Mouse (Mus musculus) cerebellum, postnatal 10 days (tissue): ENCODE results near the gene Lrrc17.
A peak's percentile ranks its signal among the peaks of the same experiment; 100 is the strongest.

Source experiments
- DNase-seq, 2 experiments: peaks; one replicate each; pipeline ENCODE4 v3.0.0; 2021; ENCODE audit warnings: mixed read lengths in 2 of 2

The Lrrc17 gene

DNA sequence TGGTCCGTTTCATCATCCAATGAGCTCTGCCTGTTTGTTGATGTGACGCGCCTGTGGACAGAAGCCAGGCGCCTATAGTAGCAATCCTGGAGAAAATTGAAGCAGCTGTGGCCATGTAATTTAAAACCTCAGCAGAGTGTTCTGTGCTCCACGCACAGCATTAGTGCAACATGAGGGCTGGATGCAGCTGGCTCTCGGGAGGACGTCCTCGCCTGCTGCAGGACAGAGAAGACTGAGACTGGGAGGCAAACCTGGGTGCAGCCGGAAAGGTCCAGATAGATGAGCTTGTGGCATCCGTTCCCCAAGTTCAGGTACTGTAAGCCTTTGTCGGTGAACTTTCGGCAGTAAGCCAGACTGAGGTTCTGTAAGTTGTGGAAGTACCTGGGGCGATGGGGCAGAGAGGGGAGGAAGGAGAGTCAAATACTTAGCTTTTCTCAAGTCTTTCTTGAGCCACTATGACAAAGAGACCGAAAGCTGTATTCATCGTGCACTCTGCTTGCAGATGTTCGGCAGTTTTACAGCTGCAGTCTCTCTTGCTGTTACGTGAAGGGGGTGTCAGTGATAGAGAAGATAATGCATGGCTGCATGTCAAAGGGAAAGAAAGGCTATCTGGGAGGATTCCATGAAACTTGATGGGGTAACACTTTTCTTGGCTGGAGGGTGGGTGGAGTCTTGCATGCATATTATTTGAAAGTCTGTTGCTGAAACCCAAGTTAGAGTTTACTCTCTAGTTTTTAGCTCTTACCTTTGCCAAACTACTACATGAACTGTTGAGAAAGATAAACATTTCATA, at the start of gene Lrrc17:
Lrrc17 (plus strand) TSS at position 151 of the 793 bp plus-strand sequence.
- DNase-seq = no peak

DNA sequence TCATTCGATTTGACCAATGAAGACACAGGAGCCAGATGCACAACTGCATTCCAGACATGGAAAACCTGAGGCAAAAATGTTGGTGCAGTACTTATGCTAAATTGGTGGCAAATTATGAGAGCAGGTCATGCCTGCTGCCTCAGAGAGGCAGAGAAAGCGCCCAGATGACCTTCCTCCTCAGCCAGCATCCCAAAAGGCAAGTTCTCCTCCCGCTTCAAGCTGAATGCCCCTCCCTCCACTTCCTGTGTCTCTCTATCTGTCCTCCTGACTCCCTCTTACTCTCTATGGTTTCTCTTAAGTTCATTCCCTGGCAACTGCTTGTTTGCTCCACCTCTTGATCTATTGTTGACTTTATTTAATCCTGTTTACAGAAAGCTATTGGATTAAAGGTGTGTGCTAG, 48.6 kb upstream of the Lrrc17 start:
- no peak for DNase-seq

GRCm38 (mm10) chr5:21496321-21496720, 47.0 kb upstream of the Lrrc17 start:
- peak; percentile 76 to 87 for DNase-seq

GRCm38 (mm10) chr5:21496881-21497280, 46.5 kb upstream of the Lrrc17 start:
- DNase-seq = peak in 1 of 2 experiments; percentile 24

GRCm38 (mm10) chr5:21498490-21498889, 44.9 kb upstream of the Lrrc17 start:
- no peak for DNase-seq

GRCm38 (mm10) chr5:21498925-21499324, 44.4 kb upstream of the Lrrc17 start:
- DNase-seq = no peak

GRCm38 (mm10) chr5:21500133-21500532, 43.2 kb upstream of the Lrrc17 start:
- DNase-seq = no peak

- no peak for DNase-seq
Measured at GRCm38 (mm10) chr5:21500941-21501340, 42.4 kb upstream of the Lrrc17 start.

- DNase-seq = no peak
Measured at GRCm38 (mm10) chr5:21502936-21503610, 40.3 kb upstream of the Lrrc17 start.

- no peak for DNase-seq
Measured at GRCm38 (mm10) chr5:21505159-21505558, 38.2 kb upstream of the Lrrc17 start.

GRCm38 (mm10) chr5:21506887-21507286, 36.5 kb upstream of the Lrrc17 start:
- no peak for DNase-seq

- DNase-seq = no peak
Measured at GRCm38 (mm10) chr5:21509801-21510200, 33.6 kb upstream of the Lrrc17 start.

DNA sequence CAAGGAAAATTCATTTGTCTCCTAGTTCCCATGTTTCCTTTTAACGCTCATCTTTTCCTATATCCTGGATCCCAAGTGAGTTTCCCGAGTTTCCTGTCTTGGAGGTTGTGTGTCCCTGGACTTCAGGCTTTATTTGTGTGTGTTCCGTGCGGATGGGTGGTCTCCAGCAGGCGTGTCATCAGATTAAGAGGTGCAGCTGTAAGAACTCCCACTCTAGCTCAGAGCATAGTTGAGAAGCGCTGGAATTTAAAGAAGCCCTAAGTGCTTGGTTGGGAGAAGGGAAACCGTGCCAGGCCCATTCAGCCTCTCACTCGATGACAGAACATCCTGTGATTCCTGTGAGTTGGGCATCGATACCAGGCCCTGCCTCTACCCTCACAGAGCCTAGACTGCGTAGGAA, 30.0 kb upstream of the Lrrc17 start:
- DNase-seq = no peak

- DNase-seq = no peak
Measured at GRCm38 (mm10) chr5:21517562-21517961, 25.8 kb upstream of the Lrrc17 start.

GRCm38 (mm10) chr5:21518207-21518606, 25.2 kb upstream of the Lrrc17 start:
- no peak for DNase-seq

DNA sequence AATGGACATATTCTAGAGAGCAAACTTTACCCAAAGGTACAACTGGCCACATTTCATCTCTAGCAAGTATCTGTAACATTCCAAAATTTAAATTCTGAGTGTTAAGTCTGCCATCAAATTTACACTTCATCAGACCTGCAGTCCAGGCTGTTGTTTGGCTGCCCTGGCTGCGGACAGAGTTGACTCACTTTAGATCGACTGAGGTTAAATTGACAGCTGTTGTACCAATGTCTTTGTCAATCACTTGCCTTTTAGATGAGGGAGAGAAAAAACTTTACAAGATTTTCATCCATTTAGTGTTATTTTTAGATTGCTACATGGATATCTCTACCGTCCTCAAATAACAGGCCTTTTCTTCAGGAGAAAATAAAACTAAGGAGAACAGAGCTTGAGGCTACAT, 24.2 kb upstream of the Lrrc17 start:
- DNase-seq = no peak

GRCm38 (mm10) chr5:21526835-21527485, 16.4 kb upstream of the Lrrc17 start:
- DNase-seq = no peak

- no peak for DNase-seq
Measured at GRCm38 (mm10) chr5:21527488-21527911, 15.9 kb upstream of the Lrrc17 start.

GRCm38 (mm10) chr5:21528068-21528842, 15.1 kb upstream of the Lrrc17 start:
- peak; percentile 33 to 34 for DNase-seq

- DNase-seq = no peak
Measured at GRCm38 (mm10) chr5:21529110-21529720, 14.1 kb upstream of the Lrrc17 start.

DNA sequence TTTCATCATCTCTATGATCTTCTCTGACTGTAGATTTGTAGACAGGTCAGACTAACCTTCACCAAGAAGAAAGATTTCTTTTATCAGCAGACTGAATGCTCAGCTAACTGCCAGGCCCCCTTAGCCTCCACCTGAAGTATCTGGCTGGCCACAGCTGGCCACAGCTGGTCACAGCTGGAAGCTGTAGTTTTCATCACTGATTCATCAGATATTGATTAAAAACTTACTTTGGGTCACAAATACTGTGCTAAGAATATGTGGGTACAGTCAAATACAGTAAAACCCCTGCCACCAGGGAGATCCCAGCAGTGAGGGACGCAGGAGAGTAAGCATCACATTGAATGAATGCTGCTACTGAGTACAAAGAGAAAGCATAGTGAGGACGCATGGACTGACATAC, 11.2 kb upstream of the Lrrc17 start:
- DNase-seq = no peak

GRCm38 (mm10) chr5:21532921-21533320, 10.4 kb upstream of the Lrrc17 start:
- DNase-seq = no peak
